Mouse (Mus musculus) stomach, embryonic 16.5 days (tissue): ENCODE measurements around the gene Utp11. TPM values are rescaled to one million over a fixed set of nuclear protein-coding genes. Genes with fewer than 3 reads are reported as not detected.

Experiments
- ATAC-seq: fragments of 200-750 bp; cut with Nextera tagmentation; 2 replicates; pipeline ENCODE4 v1.8.0; 2017; ENCODE audit warnings: moderate number of reproducible peaks, moderate TSS enrichment; ENCODE audit not compliant: insufficient read depth, low FRiP score
- H3K27ac ChIP-seq: fragments of 300-500 bp; sonication (generic); 2 replicates; pipeline ENCODE4 v1.5.1; 2014; ENCODE audit warnings: low read length
- H3K27me3 ChIP-seq: fragments of 300-500 bp; sonication (generic); 2 replicates; pipeline ENCODE4 v1.6.1; 2014; ENCODE audit warnings: low read length, control low read depth, mixed read lengths; ENCODE audit not compliant: control insufficient read depth, insufficient read depth
- H3K36me3 ChIP-seq: fragments of 300-500 bp; sonication (generic); 2 replicates; pipeline ENCODE4 v1.6.1; 2014; ENCODE audit warnings: low read length; ENCODE audit not compliant: control insufficient read depth, insufficient read depth
- H3K4me1 ChIP-seq: fragments of 300-500 bp; sonication (generic); 2 replicates; pipeline ENCODE4 v1.6.1; 2014; ENCODE audit warnings: low read length, control low read depth, mixed read lengths; ENCODE audit not compliant: control insufficient read depth, insufficient read depth
- H3K4me2 ChIP-seq: fragments of 300-500 bp; sonication (generic); 2 replicates; pipeline ENCODE4 v1.6.1; 2014; ENCODE audit warnings: low read depth, low read length, mixed read lengths
- H3K4me3 ChIP-seq: fragments of 300-500 bp; sonication (generic); replicated peaks from 2 replicates; pipeline ENCODE4 v1.5.1; 2014; ENCODE audit warnings: mild to moderate bottlenecking, low read length
- H3K9ac ChIP-seq: fragments of 300-500 bp; sonication (generic); 2 replicates; pipeline ENCODE4 v1.6.1; 2014; ENCODE audit warnings: low read length
- H3K9me3 ChIP-seq: fragments of 300-500 bp; sonication (generic); replicated peaks from 2 replicates; pipeline ENCODE4 v1.6.1; 2016; ENCODE audit warnings: low read length, control low read depth; ENCODE audit not compliant: control insufficient read depth
- WGBS: fragments of 180-500 bp; shearing (Covaris S2); extraction: QIAGEN DNeasy Blood & Tissue Kit; methylation state at CpG from one replicate; pipeline ENCODE4 v1.1.7; 2014; 5-methylcytosine and 5-hydroxymethylcytosine counted together
- polyA plus RNA-seq: library from polyadenylated mRNA; unstranded; fragments of >200 nt; fragmentation: Nextera tagmentation; extraction: Ambion mirVana; gene quantifications from 2 replicates; pipeline ENCODE4 v1.2.1, GENCODE M21; 2015

Gene Utp11
- polyA plus RNA-seq, result 85.7 and 88.8 TPM in 2 replicates

DNA sequence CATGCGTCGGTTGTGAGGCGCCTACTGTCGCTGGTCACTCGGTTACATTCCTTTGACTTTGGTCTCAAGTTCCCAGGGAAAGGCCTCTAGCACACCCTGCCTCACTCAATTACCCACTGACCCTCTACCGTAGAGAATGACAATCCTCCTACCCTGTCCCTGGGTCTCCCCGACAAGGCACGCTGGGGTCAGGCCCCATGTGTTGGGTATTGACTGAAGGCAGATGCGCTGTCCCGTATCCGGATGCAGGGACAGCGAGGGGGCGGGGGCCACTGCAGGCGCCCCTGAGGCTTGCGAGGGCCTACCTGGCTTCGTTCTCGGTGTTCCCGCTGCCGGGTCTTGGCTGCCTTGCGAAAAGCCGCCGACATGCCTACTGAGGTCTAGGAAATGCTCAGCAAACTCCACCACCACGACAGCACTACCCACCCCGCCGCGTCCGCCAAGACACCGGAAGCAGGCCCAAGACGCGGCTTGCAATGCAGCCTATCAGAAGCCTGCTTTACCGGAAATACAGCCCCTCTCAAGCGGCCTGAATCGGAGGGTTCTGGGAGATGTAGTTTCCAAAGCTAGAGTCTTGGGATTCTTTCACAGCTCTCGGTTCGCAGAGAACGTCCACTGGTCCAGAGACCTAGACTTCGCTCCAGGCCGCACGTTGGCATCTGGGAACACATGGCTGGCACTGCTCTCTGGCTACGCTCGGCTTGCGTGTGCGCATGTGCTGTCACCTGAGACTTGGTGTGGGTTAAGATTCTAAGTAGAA lies at the start of gene Utp11:
Utp11 (minus strand) TSS at position 466 of the 760 bp plus-strand sequence.
- H3K4me3 ChIP-seq, result peak within 1 kb of the TSS; percentile 88
- H3K9me3 ChIP-seq, result no peaks in the 10 kb centered on the region
- peak; percentile 91 for ATAC-seq
- H3K27me3 ChIP-seq, result no peaks in the 10 kb centered on the region
- WGBS, result under 1% methylated on average over 43 of the region's 43 CpGs
- H3K27ac ChIP-seq, result peak within 1 kb of the TSS; percentile 87
- peak within 1 kb of the TSS; percentile 96 for H3K9ac ChIP-seq
- H3K36me3 ChIP-seq, result no peaks in the 10 kb centered on the region
- H3K4me1 ChIP-seq, result peaks cover 24% of the 10 kb centered on the region
- peak within 1 kb of the TSS; percentile 90 for H3K4me2 ChIP-seq

DNA sequence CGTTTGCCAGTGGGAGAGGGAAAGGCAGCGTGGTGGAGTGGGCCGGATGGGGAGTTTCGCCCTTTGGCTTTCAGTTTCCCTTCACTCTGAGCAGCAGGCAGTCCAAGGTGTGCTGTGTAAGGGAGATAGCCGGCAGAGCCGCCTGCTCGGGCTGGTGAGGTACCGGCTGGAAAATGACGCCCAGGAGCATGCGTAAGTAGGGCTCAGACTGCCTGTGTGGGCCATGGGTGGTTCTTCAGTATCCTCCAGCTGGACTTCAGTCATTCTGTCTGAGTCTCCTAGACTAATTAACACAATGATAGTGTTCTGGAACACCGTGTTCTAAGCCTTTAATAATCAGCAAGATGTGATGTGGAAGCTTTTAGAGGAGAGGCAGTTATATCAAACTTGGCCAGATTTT lies 49.4 kb upstream of the Utp11 start:
- Histone ChIP-seq H3K36me3 (no peaks in the 10 kb centered on the region), H3K9me3 (no peaks in the 10 kb centered on the region), H3K4me2 (no peak overlapping the region), H3K4me3 (no peak overlapping the region), H3K9ac (no peak overlapping the region), H3K4me1 (peaks cover 10% of the 10 kb centered on the region), H3K27me3 (no peaks in the 10 kb centered on the region), H3K27ac (no peak overlapping the region)
- no peak for ATAC-seq
- WGBS, result 86% methylated on average over 11 of the region's 11 CpGs

- Histone ChIP-seq H3K4me1 (peaks cover 10% of the 10 kb centered on the region), H3K36me3 (no peaks in the 10 kb centered on the region), H3K9ac (peak within 1 kb of the TSS; percentile 74), H3K9me3 (no peaks in the 10 kb centered on the region), H3K27me3 (no peaks in the 10 kb centered on the region), H3K27ac (peak within 1 kb of the TSS; percentile 63), H3K4me2 (peak within 1 kb of the TSS; percentile 74), H3K4me3 (peak within 1 kb of the TSS; percentile 63)
- ATAC-seq, result peak; percentile 88
- 12% methylated on average over 25 of the region's 25 CpGs for WGBS
Observed at GRCm38 (mm10) chr4:124741376-124742343, 48.3 kb upstream of the Utp11 start, which contains the start of gene Inpp5b. Gene Inpp5b, plus strand, starts transcription at chr4:124741850.

DNA sequence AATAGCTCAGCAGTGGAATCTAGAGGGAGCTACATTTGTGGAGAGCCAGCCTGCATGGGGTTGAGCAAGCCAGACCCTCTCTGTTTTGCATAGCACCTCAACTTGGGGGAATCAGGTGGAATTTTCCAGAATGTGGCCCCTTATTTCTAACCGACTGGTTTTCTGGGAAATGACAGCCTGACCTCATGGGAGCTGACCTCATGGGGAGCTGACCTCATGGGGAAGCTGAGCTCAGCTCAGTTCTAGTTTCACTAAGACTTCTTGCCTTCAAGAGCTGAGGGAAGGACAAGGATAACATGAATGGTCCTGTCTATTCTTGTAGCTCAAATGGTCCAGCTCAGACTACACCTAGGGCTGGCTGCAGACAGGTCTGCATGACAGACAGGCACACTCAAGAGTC lies 45.4 kb upstream of the Utp11 start:
- H3K27me3 ChIP-seq, result no peaks in the 10 kb centered on the region
- H3K4me2 ChIP-seq, result no peak overlapping the region
- H3K4me3 ChIP-seq, result no peak overlapping the region
- no peak overlapping the region for H3K9ac ChIP-seq
- WGBS, result 70% methylated on average over 1 of the region's 1 CpGs
- no peaks in the 10 kb centered on the region for H3K9me3 ChIP-seq
- H3K36me3 ChIP-seq, result no peaks in the 10 kb centered on the region
- ATAC-seq, result no peak
- H3K4me1 ChIP-seq, result peaks cover 10% of the 10 kb centered on the region
- no peak overlapping the region for H3K27ac ChIP-seq

DNA sequence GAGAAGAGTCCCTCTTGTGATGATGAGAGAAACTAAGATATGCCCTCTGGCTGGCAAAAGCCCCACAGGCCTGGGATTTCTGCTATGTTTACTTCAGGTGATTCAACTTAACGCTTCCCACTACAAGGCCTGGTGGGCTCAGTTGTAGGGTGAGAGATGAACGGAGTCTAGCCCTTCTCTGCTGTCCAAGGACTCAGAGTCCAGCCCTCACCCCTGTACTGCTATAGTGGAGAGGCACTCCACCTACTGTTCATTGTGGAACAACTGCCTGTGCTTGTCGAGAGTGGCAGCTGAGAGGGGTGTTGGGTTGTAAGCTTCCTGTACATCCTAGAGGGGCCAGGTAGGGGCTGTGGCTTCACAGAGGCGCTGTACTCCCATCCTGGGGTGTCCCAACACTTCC lies 44.6 kb upstream of the Utp11 start:
- H3K36me3 ChIP-seq, result no peaks in the 10 kb centered on the region
- H3K27me3 ChIP-seq, result no peaks in the 10 kb centered on the region
- WGBS, result 56% methylated on average over 4 of the region's 4 CpGs
- H3K27ac ChIP-seq, result no peak overlapping the region
- peaks cover 10% of the 10 kb centered on the region for H3K4me1 ChIP-seq
- no peaks in the 10 kb centered on the region for H3K9me3 ChIP-seq
- H3K4me2 ChIP-seq, result no peak overlapping the region
- no peak overlapping the region for H3K4me3 ChIP-seq
- no peak for ATAC-seq
- no peak overlapping the region for H3K9ac ChIP-seq

GRCm38 (mm10) chr4:124737486-124737885 lies 44.1 kb upstream of the Utp11 start:
- H3K27me3 ChIP-seq, result no peaks in the 10 kb centered on the region
- H3K36me3 ChIP-seq, result no peaks in the 10 kb centered on the region
- no peak overlapping the region for H3K4me3 ChIP-seq
- peaks cover 7% of the 10 kb centered on the region for H3K4me1 ChIP-seq
- no peaks in the 10 kb centered on the region for H3K9me3 ChIP-seq
- H3K27ac ChIP-seq, result no peak overlapping the region
- H3K4me2 ChIP-seq, result no peak overlapping the region
- WGBS, result 78% methylated on average over 5 of the region's 5 CpGs
- no peak for ATAC-seq
- no peak overlapping the region for H3K9ac ChIP-seq

- Histone ChIP-seq H3K9ac (no peak overlapping the region), H3K4me2 (no peak overlapping the region), H3K4me3 (no peak overlapping the region), H3K27ac (no peak overlapping the region), H3K9me3 (no peaks in the 10 kb centered on the region), H3K36me3 (no peaks in the 10 kb centered on the region), H3K27me3 (no peaks in the 10 kb centered on the region), H3K4me1 (peaks cover 4% of the 10 kb centered on the region)
- ATAC-seq, result no peak
- 68% methylated on average over 2 of the region's 2 CpGs for WGBS
Observed at GRCm38 (mm10) chr4:124736952-124737351, 43.6 kb upstream of the Utp11 start.

GRCm38 (mm10) chr4:124726121-124726520 lies 32.7 kb upstream of the Utp11 start:
- no peak overlapping the region for H3K9ac ChIP-seq
- H3K27me3 ChIP-seq, result no peaks in the 10 kb centered on the region
- no peaks in the 10 kb centered on the region for H3K9me3 ChIP-seq
- no peaks in the 10 kb centered on the region for H3K4me1 ChIP-seq
- 92% methylated on average over 6 of the region's 6 CpGs for WGBS
- no peak for ATAC-seq
- H3K4me3 ChIP-seq, result no peak overlapping the region
- H3K36me3 ChIP-seq, result peaks cover 49% of the 10 kb centered on the region
- H3K27ac ChIP-seq, result no peak overlapping the region
- no peak overlapping the region for H3K4me2 ChIP-seq

DNA sequence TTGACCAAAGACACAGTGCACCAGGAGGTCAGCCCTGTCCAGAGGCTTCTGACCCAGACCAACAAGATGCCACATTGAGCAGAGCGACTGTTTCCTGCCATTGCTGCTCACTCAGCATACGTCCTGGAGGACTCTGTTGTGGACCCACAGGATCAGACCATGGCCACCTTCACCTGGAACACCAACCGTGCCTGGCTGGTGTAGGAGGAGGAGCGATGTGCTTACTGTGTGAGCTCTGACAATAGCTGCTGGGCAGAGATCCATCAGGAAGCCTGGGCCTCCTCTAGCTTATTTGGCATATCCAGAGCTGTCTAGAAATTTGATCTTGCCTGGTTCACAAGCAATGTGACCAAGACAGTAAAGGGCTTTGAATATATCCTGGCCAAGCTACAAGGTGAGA lies 25.7 kb upstream of the Utp11 start:
- WGBS, result 93% methylated on average over 4 of the region's 4 CpGs
- ATAC-seq, result no peak

More for the DNA sequence above, 25.7 kb upstream of the Utp11 start:
- Histone ChIP-seq H3K27me3 (no peaks in the 10 kb centered on the region), H3K36me3 (peaks cover 5% of the 10 kb centered on the region; the same call in 1 of the 2 replicates), H3K27ac (no peak overlapping the region), H3K4me2 (no peak overlapping the region), H3K9ac (no peak overlapping the region), H3K4me1 (peaks cover 6% of the 10 kb centered on the region), H3K9me3 (no peaks in the 10 kb centered on the region), H3K4me3 (no peak overlapping the region)
